8 mouse cellular contexts compared by ENCODE assay signal in the genomic region with DNA sequence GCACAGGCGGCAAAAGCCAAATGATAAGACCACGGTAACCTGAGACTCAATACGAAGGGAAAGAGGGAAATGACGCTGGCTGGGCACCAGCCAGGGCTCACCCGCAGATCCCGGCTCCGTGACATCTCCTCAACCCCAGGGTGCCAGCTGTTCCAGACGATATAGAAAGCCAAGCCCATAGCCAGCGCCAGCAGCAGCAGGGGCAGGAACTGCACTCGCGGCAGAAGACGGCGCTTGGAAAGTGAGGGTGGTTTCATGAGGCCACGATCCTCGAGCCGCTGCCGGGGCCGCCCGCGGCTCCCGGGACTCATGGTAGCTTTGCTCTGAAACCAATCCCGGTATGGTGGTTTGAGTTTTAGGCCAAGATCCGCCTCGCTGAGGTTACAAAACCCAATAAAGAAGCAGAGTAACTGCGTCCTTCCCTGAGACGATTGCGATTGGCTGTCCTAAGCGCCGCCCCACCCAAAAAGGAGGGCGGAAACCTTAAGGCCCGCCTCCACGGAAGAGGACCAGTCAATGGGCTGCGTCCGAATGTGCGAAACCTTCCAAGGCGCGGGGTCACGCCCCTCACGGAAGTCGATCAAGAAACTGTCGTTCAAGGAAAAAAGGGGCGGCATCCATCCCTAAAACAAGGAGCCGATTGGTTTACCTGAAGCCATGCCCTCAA. TPM values are rescaled to one million over a fixed set of nuclear protein-coding genes. Genes with fewer than 3 reads are reported as not detected.
DNase-seq lines count a peak whose midpoint lies in the region; ATAC-seq lines count a peak whose summit lies in the region.

Gene Qpctl, minus strand, starts transcription at position 417 of the 667 bp plus-strand sequence.

- peak within 1 kb of the TSS; percentile 75 for H3K4me2 ChIP-seq in hindbrain, embryonic 16.5 days (ENCODE audit: low read length)

- peak; percentile 99 for DNase-seq in WW6 (ENCODE audit: low read depth, low spot score)
- peak; percentile 78 to 96 for DNase-seq in cerebellum, postnatal 4 days (ENCODE audit: low spot score in 2 of 2)
- DNase-seq in gastrocnemius, adult 18-20 months (ENCODE audit: low spot score): peak; percentile 99
- DNase-seq in left cerebral cortex, adult 18-20 months (ENCODE audit: low spot score in 2 of 2): peak; percentile 97 to 99
- peak; percentile 99 for DNase-seq in right cerebral cortex, adult 18-20 months
- peak; percentile 90 for DNase-seq in urinary bladder, postnatal 10 days (ENCODE audit: low spot score)

- under 1% methylated on average over 43 of the region's 43 CpGs for WGBS in hindbrain, embryonic 16.5 days
- WGBS in macrophage (ENCODE audit: missing documents): 2% methylated on average over 43 of the region's 43 CpGs

- H3K9me3 ChIP-seq in hindbrain, embryonic 16.5 days (ENCODE audit: control insufficient read depth, low read length): no peaks in the 10 kb centered on the region

- H3K4me3 ChIP-seq in hindbrain, embryonic 16.5 days (ENCODE audit: low read length): peak within 1 kb of the TSS; percentile 79
- peak within 1 kb of the TSS; percentile 96 for H3K4me3 ChIP-seq in macrophage (ENCODE audit: inconsistent target)

- peak within 1 kb of the TSS; percentile 80 for H3K27ac ChIP-seq in hindbrain, embryonic 16.5 days (ENCODE audit: low read depth, low read length)
- peak within 1 kb of the TSS; percentile 45 for H3K27ac ChIP-seq in macrophage

- no peaks in the 10 kb centered on the region for H3K27me3 ChIP-seq in hindbrain, embryonic 16.5 days (replicated peaks; ENCODE audit: control insufficient read depth, insufficient read depth, low read length)

- peaks cover 16% of the 10 kb centered on the region for H3K4me1 ChIP-seq in hindbrain, embryonic 16.5 days (ENCODE audit: control insufficient read depth, insufficient read depth, low read depth, low read length)

- H3K36me3 ChIP-seq in hindbrain, embryonic 16.5 days (ENCODE audit: control insufficient read depth, insufficient read depth, low read length): peaks cover 14% of the 10 kb centered on the region
- peaks cover 13% of the 10 kb centered on the region; the same call in 1 of the 2 replicates for H3K36me3 ChIP-seq in macrophage (ENCODE audit: inconsistent target)

- H3K79me2 ChIP-seq in macrophage (ENCODE audit: inconsistent target): peaks cover 16% of the 10 kb centered on the region

- H3K9ac ChIP-seq in hindbrain, embryonic 16.5 days (ENCODE audit: low read depth, low read length): peak within 1 kb of the TSS; percentile 83

- peak; percentile 97 for ATAC-seq in hindbrain, embryonic 16.5 days

RNA-seq across cellular contexts. Expression of gene Qpctl, which starts in this region (rescaled TPM):
- total RNA-seq in gastrocnemius, adult 18-20 months (2021): 1 to 10 TPM; 1.9 to 2.0 TPM
- 24.0 and 26.3 TPM in 2 replicates for polyA plus RNA-seq in hindbrain, embryonic 16.5 days (2015; fragmentation: Nextera tagmentation; extraction: Ambion mirVana)
- 10 to 100 TPM; 15.0 to 17.0 TPM for total RNA-seq in left cerebral cortex, adult 18-20 months (2021)
- 10 to 100 TPM in 15 of 26 experiments, 1 to 10 TPM in 11; 2.1 to 16.4 (median 10.7) TPM for total RNA-seq in macrophage (2018; cell fraction: chromatin; rRNA removed)
- 10 to 100 TPM in 25 of 26 experiments, 1 to 10 TPM in 1; 8.9 to 21.8 (median 14.7) TPM for total RNA-seq in macrophage (2018; cell fraction: cytosol; rRNA removed)
- 10 to 100 TPM in 24 of 26 experiments, 1 to 10 TPM in 2; 8.1 to 36.5 (median 19.3) TPM for total RNA-seq in macrophage (2018; cell fraction: nucleus; rRNA removed)
- polyA plus RNA-seq in macrophage (2018): 9.0 to 15.2 TPM (median 12.0 TPM) in 3 replicates

Comparison
In these comparisons a context has a peak if more than half of its experiments do, and no peak if none do; other contexts are left out.
1. Peak in every context shown above with its lines: DNase-seq, ATAC-seq, H3K4me3 ChIP-seq and H3K27ac ChIP-seq.
2. RNA of gene Qpctl (total RNA-seq): 15.0 to 17.0 TPM in left cerebral cortex, adult 18-20 months; 1.9 to 2.0 TPM in gastrocnemius, adult 18-20 months; every median in the first group is over 4 times any median in the second.